Mouse (Mus musculus): Measurements from ENCODE around the gene Adtrp. TPM values are rescaled to one million over a fixed set of nuclear protein-coding genes. Genes with fewer than 3 reads are reported as not detected.

Gene Adtrp
- total and polyA plus RNA-seq, 2 experiments from 2014 or later = 0.12 TPM; not detected in 1

DNA sequence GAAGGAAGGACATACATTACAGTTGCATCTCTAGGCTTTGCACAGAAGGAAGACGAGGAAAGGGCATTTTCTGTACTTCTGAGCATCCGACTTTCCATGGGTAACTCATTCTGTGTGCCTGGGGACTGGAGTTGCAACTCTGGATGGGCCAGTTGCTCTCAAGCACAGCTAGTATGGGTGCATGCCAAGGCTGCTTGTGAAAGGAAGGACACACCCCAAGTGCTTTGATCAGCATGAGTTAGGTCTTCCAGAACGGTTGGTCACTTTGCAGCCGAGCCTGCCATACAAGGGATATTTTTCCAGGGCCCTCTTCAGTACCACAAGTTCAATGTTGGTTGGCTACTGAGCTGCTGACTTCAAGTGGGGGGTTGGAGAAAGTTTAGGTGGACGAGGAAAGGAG, 968 bp downstream of the Adtrp start:
- Histone ChIP-seq H3K4me1 (ENCODE audit: control insufficient read depth, insufficient read depth) (0 out of 2 replicates have a peak, but pooled peaks cover 4% of the 10 kb centered on the region), H3K36me3 (replicated peaks; ENCODE audit: control insufficient read depth, insufficient read depth, low read length) (no peaks in the 10 kb centered on the region), H3K9me3 (replicated peaks; ENCODE audit: control insufficient read depth, low read length) (no peaks in the 10 kb centered on the region), H3K27me3 (ENCODE audit: control insufficient read depth, insufficient read depth, low read length) (no peaks in the 10 kb centered on the region), H3K4me2 (ENCODE audit: low read depth, low read length) (no peak overlapping the region), H3K9ac (replicated peaks; ENCODE audit: low read depth, low read length) (no peak overlapping the region), H3K27ac (ENCODE audit: low read depth) (no peak overlapping the region), H3K4me3 (ENCODE audit: low read depth, low read length) (no peak overlapping the region)
- TF ChIP-seq CTCF (IDR thresholded peaks at IDR 0.05; ENCODE audit: low read depth) = no peak
- no peak for TF ChIP-seq EP300 (IDR thresholded peaks at IDR 0.05; ENCODE audit: low read depth)
- ATAC-seq (ENCODE audit: insufficient read depth, low read depth) (no peak), DNase-seq (ENCODE audit: low spot score) (no peak)
- WGBS = 76% methylated on average over 5 of the region's 5 CpGs

DNA sequence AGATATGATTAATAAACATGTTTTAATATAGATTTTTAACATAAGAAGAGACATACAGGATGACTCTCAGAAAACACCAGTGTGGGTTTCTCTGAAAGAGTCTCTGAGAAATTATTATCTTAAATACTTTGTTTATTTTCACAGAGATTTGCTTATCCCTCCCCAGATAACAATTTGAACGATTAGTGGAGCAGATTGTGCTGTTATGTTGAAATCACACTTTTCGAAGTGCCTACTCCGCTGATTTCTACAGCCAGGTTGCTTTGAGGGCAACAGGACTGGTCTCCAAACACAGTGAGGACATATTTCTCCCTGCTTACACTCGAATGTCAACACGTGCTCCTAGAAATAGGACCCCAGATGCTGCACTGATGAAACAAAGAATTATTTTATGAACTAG, 2.5 kb downstream of the Adtrp start:
- Histone ChIP-seq H3K9ac (replicated peaks; ENCODE audit: low read depth, low read length) (no peak overlapping the region), H3K9me3 (replicated peaks; ENCODE audit: control insufficient read depth, low read length) (no peaks in the 10 kb centered on the region), H3K27ac (ENCODE audit: low read depth) (no peak overlapping the region), H3K27me3 (ENCODE audit: control insufficient read depth, insufficient read depth, low read length) (no peaks in the 10 kb centered on the region), H3K36me3 (replicated peaks; ENCODE audit: control insufficient read depth, insufficient read depth, low read length) (no peaks in the 10 kb centered on the region), H3K4me2 (ENCODE audit: low read depth, low read length) (no peak overlapping the region), H3K4me3 (ENCODE audit: low read depth, low read length) (no peak overlapping the region), H3K4me1 (ENCODE audit: control insufficient read depth, insufficient read depth) (0 out of 2 replicates have a peak, but pooled peaks cover 4% of the 10 kb centered on the region)
- DNase-seq (ENCODE audit: low spot score) (no peak), ATAC-seq (ENCODE audit: insufficient read depth, low read depth) (no peak)
- TF ChIP-seq CTCF (IDR thresholded peaks at IDR 0.05; ENCODE audit: low read depth) (no peak), EP300 (IDR thresholded peaks at IDR 0.05; ENCODE audit: low read depth) (no peak)
- 61% methylated on average over 5 of the region's 5 CpGs for WGBS

DNA sequence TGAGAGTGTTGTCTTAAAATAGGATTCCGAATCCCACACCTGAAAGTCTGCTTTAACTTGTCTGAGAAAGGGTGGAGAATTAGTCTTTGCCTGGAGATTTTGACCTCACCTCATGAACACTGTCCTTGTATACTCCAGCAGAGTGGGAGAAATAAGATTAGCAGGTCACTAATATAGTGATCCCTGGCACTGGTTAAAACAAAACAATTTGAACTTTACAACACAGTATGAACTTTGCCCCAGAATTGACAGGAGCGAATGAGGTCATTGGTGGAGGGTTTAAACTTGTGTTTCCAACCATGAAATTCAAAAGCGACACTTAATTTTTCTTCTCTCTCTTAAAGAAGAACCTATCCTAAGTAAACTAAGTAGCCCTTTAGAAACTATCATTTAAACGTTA, 3.4 kb downstream of the Adtrp start:
- H3K36me3 ChIP-seq (replicated peaks; ENCODE audit: control insufficient read depth, insufficient read depth, low read length) = no peaks in the 10 kb centered on the region
- no peaks in the 10 kb centered on the region for H3K27me3 ChIP-seq (ENCODE audit: control insufficient read depth, insufficient read depth, low read length)
- no peaks in the 10 kb centered on the region for H3K9me3 ChIP-seq (replicated peaks; ENCODE audit: control insufficient read depth, low read length)
- 0 out of 2 replicates have a peak, but pooled peaks cover 4% of the 10 kb centered on the region for H3K4me1 ChIP-seq (ENCODE audit: control insufficient read depth, insufficient read depth)
- H3K27ac ChIP-seq (ENCODE audit: low read depth) = no peak overlapping the region
- H3K4me2 ChIP-seq (ENCODE audit: low read depth, low read length) = no peak overlapping the region
- no peak for TF ChIP-seq CTCF (IDR thresholded peaks at IDR 0.05; ENCODE audit: low read depth)
- TF ChIP-seq EP300 (IDR thresholded peaks at IDR 0.05; ENCODE audit: low read depth) = no peak
- ATAC-seq (ENCODE audit: insufficient read depth, low read depth) (no peak), DNase-seq (ENCODE audit: low spot score) (no peak)
- H3K9ac ChIP-seq (replicated peaks; ENCODE audit: low read depth, low read length) = no peak overlapping the region
- no peak overlapping the region for H3K4me3 ChIP-seq (ENCODE audit: low read depth, low read length)
- 80% methylated on average over 4 of the region's 4 CpGs for WGBS

DNA sequence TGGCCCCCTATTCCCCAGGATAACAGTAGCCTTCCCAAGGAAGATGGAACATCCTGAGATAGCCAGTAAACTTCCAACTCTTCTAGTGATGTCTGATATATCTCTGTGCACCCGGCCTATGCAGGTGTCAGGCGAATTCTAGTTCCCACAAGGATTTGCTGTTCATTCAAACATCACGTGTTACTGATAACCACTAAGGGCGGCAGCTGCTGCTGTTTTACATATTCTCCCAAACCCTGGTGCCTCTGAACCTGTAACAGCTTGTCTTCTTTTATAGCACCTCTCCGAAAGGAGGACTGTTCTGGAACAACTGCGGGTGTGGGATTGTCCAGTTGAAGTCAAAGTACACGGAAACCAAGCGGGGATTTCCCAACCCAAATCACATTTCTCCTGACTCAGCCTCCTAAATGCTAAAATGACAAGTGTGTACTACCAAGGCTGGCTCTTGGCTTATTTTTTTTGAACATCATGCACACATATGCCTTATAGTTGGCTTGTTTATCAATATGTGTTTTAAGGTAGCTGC, 13.8 kb downstream of the Adtrp start:
- ATAC-seq (ENCODE audit: insufficient read depth, low read depth) (no peak), DNase-seq (ENCODE audit: low spot score) (no peak)
- 81% methylated on average over 8 of the region's 8 CpGs for WGBS
- Histone ChIP-seq H3K9me3 (replicated peaks; ENCODE audit: control insufficient read depth, low read length) (no peaks in the 10 kb centered on the region), H3K4me2 (ENCODE audit: low read depth, low read length) (no peak overlapping the region), H3K27me3 (ENCODE audit: control insufficient read depth, insufficient read depth, low read length) (no peaks in the 10 kb centered on the region), H3K36me3 (replicated peaks; ENCODE audit: control insufficient read depth, insufficient read depth, low read length) (no peaks in the 10 kb centered on the region), H3K9ac (replicated peaks; ENCODE audit: low read depth, low read length) (no peak overlapping the region), H3K4me1 (ENCODE audit: control insufficient read depth, insufficient read depth) (no peaks in the 10 kb centered on the region; the same call in 1 of the 2 replicates), H3K4me3 (ENCODE audit: low read depth, low read length) (no peak overlapping the region), H3K27ac (ENCODE audit: low read depth) (no peak overlapping the region)
- TF ChIP-seq CTCF (IDR thresholded peaks at IDR 0.05; ENCODE audit: low read depth) (no peak), EP300 (IDR thresholded peaks at IDR 0.05; ENCODE audit: low read depth) (no peak)

DNA sequence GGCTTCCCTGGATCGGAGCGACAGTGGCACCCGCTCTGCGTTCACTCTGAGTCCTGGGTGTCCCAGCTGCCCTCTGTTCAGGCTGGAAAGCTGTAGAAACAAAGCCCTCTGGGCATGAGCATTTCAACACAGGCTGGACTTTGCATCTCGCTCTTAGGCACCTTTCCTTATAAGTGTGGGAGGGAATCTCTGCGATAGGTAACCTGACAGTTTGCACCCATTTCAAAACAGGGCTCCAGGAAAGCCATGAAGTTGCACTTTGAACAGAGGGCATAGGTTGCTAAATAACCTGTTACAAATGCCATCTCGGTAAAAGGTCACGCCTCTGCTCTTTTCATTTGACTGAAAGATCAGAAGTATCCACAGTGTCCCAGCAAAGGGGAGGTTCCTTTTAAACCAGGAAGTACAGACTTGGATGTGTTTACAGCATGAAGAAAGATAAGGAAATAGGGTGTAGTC, 19.2 kb downstream of the Adtrp start:
- no peak for TF ChIP-seq EP300 (IDR thresholded peaks at IDR 0.05; ENCODE audit: low read depth)
- TF ChIP-seq CTCF (IDR thresholded peaks at IDR 0.05; ENCODE audit: low read depth) = no peak
- Histone ChIP-seq H3K27ac (ENCODE audit: low read depth) (no peak overlapping the region), H3K4me1 (ENCODE audit: control insufficient read depth, insufficient read depth) (no peaks in the 10 kb centered on the region), H3K4me3 (ENCODE audit: low read depth, low read length) (no peak overlapping the region), H3K9me3 (replicated peaks; ENCODE audit: control insufficient read depth, low read length) (no peaks in the 10 kb centered on the region), H3K9ac (replicated peaks; ENCODE audit: low read depth, low read length) (no peak overlapping the region), H3K27me3 (ENCODE audit: control insufficient read depth, insufficient read depth, low read length) (no peaks in the 10 kb centered on the region), H3K36me3 (replicated peaks; ENCODE audit: control insufficient read depth, insufficient read depth, low read length) (no peaks in the 10 kb centered on the region), H3K4me2 (ENCODE audit: low read depth, low read length) (no peak overlapping the region)
- no peak for ATAC-seq (ENCODE audit: insufficient read depth, low read depth)
- WGBS = 92% methylated on average over 8 of the region's 8 CpGs
- DNase-seq (ENCODE audit: low spot score) = no peak

DNA sequence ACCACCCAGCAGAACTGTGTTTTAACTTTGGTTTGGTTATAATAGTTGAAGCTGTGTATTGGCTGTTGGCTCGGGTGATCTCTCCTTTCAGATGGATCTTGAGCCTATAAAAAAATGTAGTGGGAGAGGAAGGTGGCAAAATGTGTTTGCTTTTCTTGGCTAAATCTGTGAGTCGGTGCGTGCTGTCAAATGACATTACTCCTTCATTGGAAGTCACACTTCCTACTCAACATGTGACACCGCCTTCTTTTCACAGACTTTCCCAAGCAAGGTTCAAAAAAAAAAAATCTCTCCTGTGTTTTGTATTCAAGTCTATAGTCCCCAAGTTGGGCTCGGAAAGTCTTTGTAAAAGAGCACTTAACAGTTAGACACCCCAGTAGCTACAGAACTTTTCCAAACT, 19.9 kb downstream of the Adtrp start:
- no peaks in the 10 kb centered on the region for H3K36me3 ChIP-seq (replicated peaks; ENCODE audit: control insufficient read depth, insufficient read depth, low read length)
- H3K4me1 ChIP-seq (ENCODE audit: control insufficient read depth, insufficient read depth) = 0 out of 2 replicates have a peak, but pooled peaks cover 1% of the 10 kb centered on the region
- H3K27me3 ChIP-seq (ENCODE audit: control insufficient read depth, insufficient read depth, low read length) = no peaks in the 10 kb centered on the region
- TF ChIP-seq EP300 (IDR thresholded peaks at IDR 0.05; ENCODE audit: low read depth) (no peak), CTCF (IDR thresholded peaks at IDR 0.05; ENCODE audit: low read depth) (no peak)
- no peak overlapping the region for H3K4me3 ChIP-seq (ENCODE audit: low read depth, low read length)
- H3K27ac ChIP-seq (ENCODE audit: low read depth) = no peak overlapping the region
- 74% methylated on average over 5 of the region's 5 CpGs for WGBS
- ATAC-seq (ENCODE audit: insufficient read depth, low read depth) (no peak), DNase-seq (ENCODE audit: low spot score) (no peak)
- H3K4me2 ChIP-seq (ENCODE audit: low read depth, low read length) = no peak overlapping the region
- no peak overlapping the region for H3K9ac ChIP-seq (replicated peaks; ENCODE audit: low read depth, low read length)
- no peaks in the 10 kb centered on the region for H3K9me3 ChIP-seq (replicated peaks; ENCODE audit: control insufficient read depth, low read length)
